Mouse (Mus musculus) right cerebral cortex, postnatal 10 days (tissue): ENCODE data around the gene Atp1b1.

Source experiments
- DNase-seq, 2 experiments: peaks; one replicate each; pipeline ENCODE4 v3.0.0; 2021; ENCODE audit warnings: low spot score in 2 of 2

Atp1b1 gene

DNA sequence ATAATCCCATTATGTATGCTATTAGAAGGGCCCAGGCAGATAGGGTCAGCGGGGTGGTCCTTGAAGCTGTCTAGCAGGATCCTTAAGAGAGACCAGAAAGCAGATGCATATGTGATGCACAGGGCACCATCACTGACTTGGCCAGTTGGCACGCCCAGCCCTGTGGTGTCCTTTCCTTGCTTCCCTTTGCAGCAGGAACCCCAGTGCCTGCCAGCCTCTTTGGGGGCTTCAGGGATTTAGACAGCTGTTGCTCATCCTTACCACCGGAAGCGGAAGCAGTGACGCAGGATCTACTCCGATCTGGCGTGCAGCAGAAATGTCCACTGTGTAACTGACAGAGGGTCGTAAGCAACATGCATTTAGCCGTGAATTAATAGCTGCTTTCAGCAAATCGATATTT is 9.3 kb upstream of the Atp1b1 start:
- DNase-seq: peak in 1 of 2 experiments; percentile 15

GRCm38 (mm10) chr1:164461726-164462125 is 3.6 kb upstream of the Atp1b1 start:
- peak; percentile 84 to 91 for DNase-seq

GRCm38 (mm10) chr1:164460921-164461697 is 3.0 kb upstream of the Atp1b1 start:
- peak in 1 of 2 experiments; percentile 33 for DNase-seq

DNA sequence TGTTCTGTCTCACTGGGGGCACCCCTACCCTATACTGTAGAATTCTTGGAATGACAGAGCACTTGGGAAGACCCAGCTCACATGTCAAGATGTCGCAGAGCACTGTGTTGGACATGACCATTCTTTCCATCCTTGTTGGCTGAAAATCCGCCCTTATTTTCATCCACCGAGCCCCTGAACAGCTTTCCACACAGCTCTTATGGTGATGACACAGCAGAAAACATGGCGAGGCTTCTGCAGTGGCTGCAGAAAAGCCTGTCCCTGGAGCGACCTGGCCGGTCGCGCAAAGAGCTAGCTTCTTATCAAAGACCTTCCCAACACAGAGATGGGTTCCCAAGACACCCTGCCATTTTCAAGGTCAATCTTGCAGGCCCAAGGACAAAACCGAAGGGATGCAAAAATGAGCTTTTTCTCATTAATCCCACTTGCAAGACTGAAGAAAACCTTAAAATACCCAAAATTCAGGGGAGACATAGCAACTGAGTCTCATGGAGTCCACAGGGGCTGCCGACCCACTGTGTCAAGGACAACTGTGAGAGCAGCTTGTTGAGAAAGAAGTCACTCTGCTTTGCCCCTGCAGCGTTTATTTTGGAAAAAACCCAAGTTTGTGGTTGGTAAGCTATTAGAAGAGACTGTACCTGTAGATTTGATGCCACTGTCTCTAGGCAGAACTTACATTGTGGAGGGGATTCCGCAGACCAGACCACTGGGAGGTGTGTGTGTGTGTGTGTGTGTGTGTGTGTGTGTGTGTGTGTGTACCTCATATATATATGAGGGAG is 1.2 kb upstream of the Atp1b1 start:
- DNase-seq: peak in 1 of 2 experiments; percentile 47

DNA sequence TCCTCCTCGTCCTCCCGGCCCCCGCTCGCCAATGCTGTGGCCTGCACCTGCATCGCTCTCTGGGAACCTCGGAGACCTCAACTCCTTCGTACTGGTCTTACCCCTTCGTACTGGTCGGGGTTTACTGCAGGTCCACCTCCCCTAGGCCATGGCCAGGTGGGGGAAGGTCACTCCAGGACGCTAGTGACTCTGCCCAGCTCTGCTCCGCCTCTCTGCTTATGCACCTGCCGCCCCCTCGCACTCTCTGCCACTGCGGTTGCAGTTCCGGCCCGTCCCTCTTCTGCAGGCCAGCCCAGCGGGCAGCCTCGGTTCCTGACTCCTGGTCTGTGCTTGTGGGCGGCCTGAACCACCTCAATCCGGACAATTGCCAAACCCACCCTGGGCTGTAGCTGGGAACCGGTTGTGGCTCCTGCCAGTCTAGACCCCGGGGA is 481 bp upstream of the Atp1b1 start:
- peak; percentile 70 to 75 for DNase-seq

DNA sequence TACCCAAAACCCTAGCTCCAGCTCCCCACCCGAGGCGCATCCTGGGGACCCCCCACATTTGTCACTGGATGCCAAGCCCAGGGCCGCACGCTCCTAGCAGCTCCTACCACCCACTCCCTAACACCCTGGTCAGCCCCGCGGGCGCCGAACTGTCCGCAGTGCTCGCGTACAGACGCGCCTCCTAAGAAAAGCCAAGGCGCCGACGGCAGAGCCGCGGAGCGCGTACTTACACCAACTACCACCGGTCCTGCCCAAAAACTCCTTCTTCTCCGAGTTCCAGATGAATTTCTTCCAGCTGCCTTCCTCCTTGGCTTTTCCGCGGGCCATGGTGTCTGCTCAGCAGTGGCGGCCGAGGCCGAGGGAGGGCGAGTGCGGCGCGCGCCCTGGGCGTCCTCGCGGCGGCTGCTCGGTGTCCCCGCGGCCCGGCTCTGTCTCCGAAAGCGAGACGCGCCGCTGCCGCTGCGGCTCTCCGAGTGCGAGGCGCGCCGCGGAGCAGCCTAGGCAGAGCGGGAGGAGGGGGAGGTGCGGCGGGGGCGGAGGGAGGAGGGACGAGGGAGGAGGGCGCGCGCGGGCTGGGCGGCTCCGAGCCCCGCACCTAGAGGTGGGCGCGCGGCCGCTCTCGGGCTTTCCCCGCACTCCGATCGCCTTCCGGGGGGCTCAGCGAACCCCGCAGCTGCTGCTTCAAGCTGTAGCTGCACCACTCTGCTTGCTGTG is 467 bp downstream of the Atp1b1 start:
- DNase-seq: peak; percentile 55 to 88

DNA sequence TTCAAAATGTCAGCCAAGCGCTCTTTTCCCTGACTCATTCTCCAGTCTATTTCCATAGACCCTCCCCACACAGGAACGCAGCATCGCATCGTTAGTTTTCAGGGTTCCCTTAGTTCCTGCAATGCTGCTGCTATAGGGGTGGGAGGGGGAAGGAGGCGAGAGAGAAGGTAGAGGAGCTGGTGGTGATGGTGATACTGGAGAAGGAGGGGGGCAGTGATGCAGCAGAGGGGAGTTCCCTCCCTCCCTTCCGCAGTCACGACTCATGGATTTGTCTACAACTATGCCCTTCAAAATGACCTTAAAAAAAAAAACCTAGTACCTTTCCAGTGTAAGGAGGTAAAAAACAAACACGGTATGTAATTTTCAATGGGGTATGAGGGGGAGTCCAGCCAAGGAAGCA is 1.4 kb downstream of the Atp1b1 start:
- peak; percentile 63 to 76 for DNase-seq

GRCm38 (mm10) chr1:164456065-164456464 is 2.1 kb downstream of the Atp1b1 start:
- DNase-seq: peak; percentile 68 to 78

DNA sequence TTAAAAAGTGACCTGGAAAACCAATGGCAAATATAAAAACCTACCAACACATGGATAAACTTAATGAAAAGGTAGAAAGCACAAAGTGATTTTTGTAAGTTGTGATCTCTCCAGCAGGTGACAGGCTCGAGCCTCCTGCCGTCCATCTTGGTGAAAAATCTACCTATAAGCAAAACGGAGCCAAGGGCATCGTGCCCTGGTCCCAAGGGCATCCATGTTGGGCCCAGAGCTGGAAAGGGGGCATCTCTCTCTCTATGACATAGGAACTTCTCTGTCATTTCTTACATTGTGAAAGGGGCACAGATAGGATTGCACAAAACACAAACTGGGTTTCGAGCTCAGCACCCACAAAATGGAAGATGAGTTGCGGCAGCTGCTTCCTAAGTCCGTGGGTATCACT is 2.5 kb downstream of the Atp1b1 start:
- peak; percentile 63 to 64 for DNase-seq

DNA sequence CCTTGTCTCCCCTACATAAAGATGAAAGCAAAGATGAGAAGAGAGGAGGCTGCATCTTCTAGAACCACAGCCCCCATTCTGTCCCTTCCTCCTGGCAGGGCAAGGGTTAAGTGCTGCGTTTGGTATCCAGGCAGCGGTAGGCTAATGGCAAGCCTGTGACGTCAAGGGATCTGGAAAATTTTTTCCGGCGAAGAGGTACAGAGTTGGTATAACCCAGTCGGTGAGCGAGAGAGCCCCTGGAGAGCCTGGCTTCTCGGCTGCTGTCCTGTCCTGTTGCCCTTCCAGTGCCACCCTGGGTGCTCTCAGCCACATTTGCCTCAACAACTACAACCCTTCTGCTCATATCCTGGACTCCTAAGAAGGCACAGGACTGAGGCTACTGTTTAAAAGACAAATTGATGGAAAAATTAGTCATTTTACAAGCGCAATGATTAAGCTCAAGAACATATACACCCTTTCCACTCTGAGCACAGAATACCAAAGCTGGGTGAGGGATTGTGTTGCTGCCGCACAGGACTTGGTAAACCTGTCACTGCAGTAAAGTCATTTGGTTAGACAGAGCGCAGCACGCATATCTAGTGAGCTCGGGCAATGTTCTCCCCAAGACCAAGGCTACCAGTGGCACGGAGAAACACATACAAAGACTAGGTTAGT is 3.3 kb downstream of the Atp1b1 start:
- peak; percentile 85 to 88 for DNase-seq

- no peak for DNase-seq
Measured at GRCm38 (mm10) chr1:164453739-164454138, 4.4 kb downstream of the Atp1b1 start.

DNA sequence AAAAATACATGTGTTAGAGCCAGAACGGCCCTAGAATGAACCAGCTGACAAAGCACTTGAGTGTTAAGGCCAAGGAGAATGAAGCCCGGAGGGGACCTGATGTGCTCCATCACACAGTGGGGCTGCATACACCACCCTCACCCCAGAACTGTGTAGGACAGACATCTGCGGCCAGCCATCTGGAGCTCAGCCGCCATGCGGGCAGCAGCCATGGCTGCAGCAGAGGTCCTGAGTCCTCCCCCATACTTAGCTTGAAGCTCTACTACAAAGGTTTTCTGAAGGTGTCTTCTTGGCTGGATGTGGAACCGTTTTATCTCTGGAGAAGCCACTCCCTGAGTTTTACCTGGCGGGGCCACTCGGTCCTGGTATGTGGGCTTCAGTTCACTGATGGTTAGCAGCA is 5.0 kb downstream of the Atp1b1 start:
- peak in 1 of 2 experiments; percentile 25 for DNase-seq

DNA sequence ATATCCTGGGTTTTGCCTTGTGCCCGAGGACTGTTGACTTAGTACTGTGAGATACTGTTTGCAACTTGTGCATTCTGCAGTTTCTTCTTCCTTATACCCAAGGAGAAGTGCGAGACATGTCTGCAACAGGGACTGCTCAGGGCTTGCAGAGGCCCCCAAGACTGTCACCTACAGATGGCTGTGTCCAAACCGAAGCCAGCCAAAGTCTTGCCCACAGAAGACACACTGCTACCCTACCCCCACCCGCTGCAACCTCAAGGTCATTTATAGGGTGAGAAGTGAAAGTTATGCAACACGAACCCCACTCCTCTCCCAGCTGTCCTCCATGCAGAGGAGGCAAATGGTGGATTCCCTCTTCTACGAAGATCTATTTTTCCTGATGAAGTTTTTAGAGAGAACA is 5.6 kb downstream of the Atp1b1 start:
- no peak for DNase-seq

DNA sequence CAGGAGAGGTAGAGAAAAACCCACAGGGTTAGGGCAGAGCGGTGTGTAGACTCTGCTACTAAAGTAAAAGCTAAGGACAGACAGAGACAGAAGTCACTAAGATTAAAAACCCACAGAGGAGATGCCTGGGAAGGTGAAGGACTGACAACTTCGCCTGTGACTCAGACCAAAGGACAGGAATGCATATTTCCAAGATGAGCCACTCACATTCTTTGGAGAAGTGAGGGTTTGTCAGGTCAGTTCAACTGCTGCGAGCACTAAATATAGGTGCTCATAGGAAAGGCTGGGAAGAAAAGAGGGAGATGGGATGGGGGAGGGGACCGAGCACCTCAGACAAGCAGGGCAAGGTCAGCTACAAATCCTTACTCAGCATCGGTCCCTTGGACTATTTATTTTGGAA is 6.8 kb downstream of the Atp1b1 start:
- DNase-seq: no peak

GRCm38 (mm10) chr1:164450644-164451043 is 7.5 kb downstream of the Atp1b1 start:
- no peak for DNase-seq

GRCm38 (mm10) chr1:164450231-164450630 is 7.9 kb downstream of the Atp1b1 start:
- DNase-seq: no peak

GRCm38 (mm10) chr1:164449626-164450025 is 8.5 kb downstream of the Atp1b1 start:
- peak; percentile 38 to 54 for DNase-seq

DNA sequence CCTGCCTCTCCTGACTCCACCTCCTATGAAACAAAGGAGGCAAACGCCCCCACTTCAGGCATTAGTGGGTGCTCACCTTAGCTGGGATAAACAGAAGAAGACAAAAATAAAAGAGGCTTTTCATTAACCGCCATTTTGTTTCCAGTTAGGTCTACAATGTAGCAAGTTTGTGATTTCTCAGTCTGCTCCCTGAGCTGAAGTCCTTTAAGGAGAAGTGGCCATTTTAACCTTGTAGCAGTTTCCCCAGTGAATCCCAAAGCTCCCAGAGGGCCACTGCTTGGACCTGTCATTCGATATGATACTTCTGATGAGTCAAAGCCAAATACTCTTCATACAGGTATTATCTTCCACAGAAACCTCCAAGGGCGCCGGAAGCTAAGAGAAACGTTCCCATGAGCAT is 10.6 kb downstream of the Atp1b1 start:
- DNase-seq: no peak

DNA sequence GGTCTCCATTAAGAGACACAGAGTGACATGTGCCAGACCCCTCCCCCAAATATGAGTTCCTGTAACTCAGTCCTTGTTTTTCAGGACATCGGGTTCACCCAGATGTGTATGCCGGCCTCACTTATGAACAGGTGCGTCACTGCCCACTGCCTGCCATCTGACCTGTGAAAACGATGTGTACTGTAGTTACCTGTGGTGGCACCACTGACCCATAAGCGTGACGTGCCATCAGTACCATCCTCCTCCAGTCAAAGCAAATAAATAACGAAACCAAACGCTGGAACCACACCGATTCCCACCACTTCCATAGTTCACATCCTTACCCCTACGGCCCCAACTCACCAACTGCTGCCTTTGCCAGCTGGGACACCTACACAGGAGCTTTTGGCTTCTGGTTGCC is 11.6 kb downstream of the Atp1b1 start:
- DNase-seq: no peak

DNA sequence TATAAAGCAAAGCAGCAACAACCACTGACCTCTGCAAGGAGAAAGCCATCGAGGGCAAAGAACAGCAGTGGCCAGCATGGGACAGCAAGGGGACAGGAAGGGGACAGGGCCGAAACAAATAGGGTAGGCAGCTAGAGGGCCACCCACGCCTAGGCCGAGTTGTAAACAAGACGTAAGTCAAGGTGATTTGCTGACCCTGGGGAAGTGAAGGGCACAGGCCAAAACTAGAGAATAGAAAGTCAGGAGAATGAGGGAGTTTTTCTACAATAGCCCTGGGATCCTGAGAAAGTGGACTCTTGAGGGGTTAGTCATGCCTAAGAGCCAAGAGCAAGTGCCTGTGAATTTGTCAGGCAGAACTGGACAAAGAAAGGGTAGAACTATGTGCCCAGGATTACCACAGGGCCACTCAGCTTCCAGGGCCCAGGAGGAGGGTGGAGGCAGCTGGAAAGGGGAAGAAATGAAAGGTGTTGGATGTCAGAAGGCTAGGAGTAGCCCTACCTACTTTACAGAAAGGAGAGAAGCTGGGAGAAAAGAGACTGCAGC is 12.5 kb downstream of the Atp1b1 start:
- no peak for DNase-seq

GRCm38 (mm10) chr1:164441408-164441974 is 16.7 kb downstream of the Atp1b1 start:
- DNase-seq: no peak
